Mouse (Mus musculus): ENCODE results near the gene Pus10. TPM values are rescaled to one million over a fixed set of nuclear protein-coding genes. Genes with fewer than 3 reads are reported as not detected.
A peak's percentile ranks its signal among the peaks of the same experiment; 100 is the strongest.

Pus10 gene
- polyA plus RNA-seq, 1 experiment from 2014 or later, result 20.7 TPM

- no peaks in the 10 kb centered on the region for H3K27me3 ChIP-seq (ENCODE audit: control insufficient read depth, insufficient read depth, low read length)
- 87% methylated on average over 2 of the region's 2 CpGs for WGBS
- H3K36me3 ChIP-seq (ENCODE audit: control insufficient read depth, insufficient read depth, low read length), result no peaks in the 10 kb centered on the region
- no peak overlapping the region for H3K27ac ChIP-seq (ENCODE audit: low read depth, low read length)
- H3K4me2 ChIP-seq, result no peak overlapping the region
- H3K9ac ChIP-seq (ENCODE audit: low read length), result no peak overlapping the region
- H3K4me3 ChIP-seq (ENCODE audit: low read depth, low read length), result no peak overlapping the region
- H3K4me1 ChIP-seq (ENCODE audit: control insufficient read depth, insufficient read depth, low read length), result no peaks in the 10 kb centered on the region
- ATAC-seq (ENCODE audit: low FRiP score), result no peak
- DNase-seq (ENCODE audit: low spot score, missing footprints), result no peak
- no peaks in the 10 kb centered on the region for H3K9me3 ChIP-seq (ENCODE audit: control insufficient read depth, low read length)
Measured at GRCm38 (mm10) chr11:23657791-23658190, 7.7 kb upstream of the Pus10 start.

DNA sequence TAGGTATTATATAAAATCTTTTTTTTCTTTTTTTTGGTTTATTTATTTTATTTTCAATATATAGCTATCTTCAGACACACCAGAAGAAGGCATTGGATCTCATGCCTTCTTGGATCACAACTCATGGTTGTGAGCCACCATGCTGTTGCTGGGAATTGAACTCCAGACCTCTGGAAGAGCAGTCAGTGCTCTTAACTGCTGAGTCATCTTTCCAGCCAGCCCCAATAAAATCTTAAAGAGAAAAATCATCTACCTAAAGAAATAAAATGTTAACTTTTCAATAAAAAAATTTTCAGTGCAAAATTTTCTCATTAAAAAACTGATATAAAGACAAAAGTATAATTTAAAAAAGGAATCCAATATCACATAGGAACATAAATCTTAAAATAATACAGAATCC is 1.2 kb upstream of the Pus10 start:
- no peaks in the 10 kb centered on the region for H3K9me3 ChIP-seq (ENCODE audit: control insufficient read depth, low read length)
- H3K27me3 ChIP-seq (ENCODE audit: control insufficient read depth, insufficient read depth, low read length), result no peaks in the 10 kb centered on the region
- H3K4me3 ChIP-seq (ENCODE audit: low read depth, low read length), result no peak overlapping the region
- no peak overlapping the region for H3K9ac ChIP-seq (ENCODE audit: low read length)
- no peak overlapping the region for H3K4me2 ChIP-seq
- H3K36me3 ChIP-seq (ENCODE audit: control insufficient read depth, insufficient read depth, low read length), result no peaks in the 10 kb centered on the region
- no peak for ATAC-seq (ENCODE audit: low FRiP score)
- H3K4me1 ChIP-seq (ENCODE audit: control insufficient read depth, insufficient read depth, low read length), result peaks cover 2% of the 10 kb centered on the region; the same call in 1 of the 2 replicates
- DNase-seq (ENCODE audit: low spot score, missing footprints), result no peak
- H3K27ac ChIP-seq (ENCODE audit: low read depth, low read length), result no peak overlapping the region

GRCm38 (mm10) chr11:23665798-23666501 is 476 bp downstream of the Pus10 start, which contains the start of gene Pex13:
TSS of gene Pex13 (minus strand) at chr11:23665959.
- H3K4me1 ChIP-seq (ENCODE audit: control insufficient read depth, insufficient read depth, low read length), result peaks cover 2% of the 10 kb centered on the region; the same call in 1 of the 2 replicates
- under 1% methylated on average over 49 of the region's 49 CpGs for WGBS
- H3K27ac ChIP-seq (ENCODE audit: low read depth, low read length), result peak within 1 kb of the TSS; percentile 85
- H3K27me3 ChIP-seq (ENCODE audit: control insufficient read depth, insufficient read depth, low read length), result no peaks in the 10 kb centered on the region
- no peaks in the 10 kb centered on the region for H3K36me3 ChIP-seq (ENCODE audit: control insufficient read depth, insufficient read depth, low read length)
- H3K4me3 ChIP-seq (ENCODE audit: low read depth, low read length), result peak within 1 kb of the TSS; percentile 88
- no peaks in the 10 kb centered on the region for H3K9me3 ChIP-seq (ENCODE audit: control insufficient read depth, low read length)
- H3K4me2 ChIP-seq, result peak within 1 kb of the TSS; percentile 65
- peak within 1 kb of the TSS; percentile 82 for H3K9ac ChIP-seq (ENCODE audit: low read length)
- peak; percentile 99 for ATAC-seq (ENCODE audit: low FRiP score)
- peak; percentile 99 for DNase-seq (ENCODE audit: low spot score, missing footprints)

GRCm38 (mm10) chr11:23666526-23666925 is 1.1 kb downstream of the Pus10 start:
- Histone ChIP-seq H3K27ac (ENCODE audit: low read depth, low read length) (peak overlapping the region; percentile 85), H3K36me3 (ENCODE audit: control insufficient read depth, insufficient read depth, low read length) (no peaks in the 10 kb centered on the region), H3K9ac (ENCODE audit: low read length) (peak overlapping the region; percentile 82), H3K9me3 (ENCODE audit: control insufficient read depth, low read length) (no peaks in the 10 kb centered on the region), H3K4me1 (ENCODE audit: control insufficient read depth, insufficient read depth, low read length) (peaks cover 2% of the 10 kb centered on the region; the same call in 1 of the 2 replicates), H3K27me3 (ENCODE audit: control insufficient read depth, insufficient read depth, low read length) (no peaks in the 10 kb centered on the region), H3K4me2 (peak overlapping the region; percentile 65), H3K4me3 (ENCODE audit: low read depth, low read length) (peak overlapping the region; percentile 88)
- DNase-seq (ENCODE audit: low spot score, missing footprints) (no peak), ATAC-seq (ENCODE audit: low FRiP score) (no peak)
- WGBS, result 13% methylated on average over 5 of the region's 5 CpGs

GRCm38 (mm10) chr11:23667128-23667527 is 1.7 kb downstream of the Pus10 start:
- Histone ChIP-seq H3K4me2 (peak overlapping the region; percentile 65), H3K36me3 (ENCODE audit: control insufficient read depth, insufficient read depth, low read length) (no peaks in the 10 kb centered on the region), H3K9me3 (ENCODE audit: control insufficient read depth, low read length) (no peaks in the 10 kb centered on the region), H3K9ac (ENCODE audit: low read length) (no peak overlapping the region), H3K27me3 (ENCODE audit: control insufficient read depth, insufficient read depth, low read length) (no peaks in the 10 kb centered on the region), H3K4me3 (ENCODE audit: low read depth, low read length) (peak overlapping the region; percentile 88; the same call in 1 of the 2 replicates), H3K27ac (ENCODE audit: low read depth, low read length) (no peak overlapping the region), H3K4me1 (ENCODE audit: control insufficient read depth, insufficient read depth, low read length) (peaks cover 2% of the 10 kb centered on the region; the same call in 1 of the 2 replicates)
- 66% methylated on average over 3 of the region's 3 CpGs for WGBS
- DNase-seq (ENCODE audit: low spot score, missing footprints) (no peak), ATAC-seq (ENCODE audit: low FRiP score) (no peak)

DNA sequence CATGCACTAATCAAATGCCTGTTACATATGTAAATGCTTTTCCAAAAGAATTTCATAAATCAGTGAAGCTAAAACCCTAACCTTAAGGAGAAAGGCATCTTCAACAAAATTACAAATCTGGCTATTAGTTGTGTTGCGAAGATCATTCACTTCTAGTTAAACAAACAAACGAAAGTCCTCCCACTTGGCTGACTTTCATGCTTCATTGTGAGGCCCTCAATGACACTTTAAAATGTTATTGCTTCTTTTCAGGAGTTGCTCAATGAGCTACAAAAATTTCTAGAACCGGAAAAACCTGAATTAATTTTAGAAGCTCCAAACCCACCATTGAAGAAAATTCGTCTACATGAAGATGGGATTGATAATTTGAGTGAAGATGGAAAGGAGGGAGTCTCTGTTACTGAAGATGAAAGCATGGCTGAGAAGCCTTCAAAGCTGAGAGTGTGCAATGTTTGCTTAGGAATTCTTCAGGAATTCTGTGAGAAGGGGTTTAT is 6.8 kb downstream of the Pus10 start:
- Histone ChIP-seq H3K36me3 (ENCODE audit: control insufficient read depth, insufficient read depth, low read length) (peaks cover 9% of the 10 kb centered on the region), H3K4me2 (no peak overlapping the region)
- 88% methylated on average over 4 of the region's 4 CpGs for WGBS

DNA sequence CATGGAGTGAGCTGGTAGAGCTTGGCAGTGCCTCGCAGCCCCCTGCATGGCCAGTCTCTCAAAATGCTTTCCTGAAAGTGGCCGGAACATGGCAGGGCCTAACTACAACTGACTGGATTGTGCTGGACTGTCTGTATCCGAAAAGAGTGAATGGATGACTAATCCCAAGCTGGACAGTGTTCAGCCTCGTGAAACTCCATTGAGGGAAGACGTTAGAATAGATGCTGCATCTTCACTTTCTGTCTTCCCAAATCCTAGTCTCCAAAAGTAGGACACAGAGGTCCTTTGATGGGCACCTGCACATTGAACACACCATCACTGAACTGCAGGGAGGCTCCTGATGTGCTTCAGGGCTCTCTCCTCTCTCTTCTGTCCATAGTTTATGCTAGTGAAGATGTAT is 10.6 kb downstream of the Pus10 start:
- ATAC-seq (ENCODE audit: low FRiP score) (no peak), DNase-seq (ENCODE audit: low spot score, missing footprints) (peak; percentile 59)
- H3K9me3 ChIP-seq (ENCODE audit: control insufficient read depth, low read length), result no peaks in the 10 kb centered on the region
- H3K4me3 ChIP-seq (ENCODE audit: low read depth, low read length), result no peak overlapping the region
- H3K4me1 ChIP-seq (ENCODE audit: control insufficient read depth, insufficient read depth, low read length), result no peaks in the 10 kb centered on the region
- 94% methylated on average over 5 of the region's 5 CpGs for WGBS
- peaks cover 9% of the 10 kb centered on the region for H3K36me3 ChIP-seq (ENCODE audit: control insufficient read depth, insufficient read depth, low read length)
- H3K9ac ChIP-seq (ENCODE audit: low read length), result no peak overlapping the region
- no peak overlapping the region for H3K27ac ChIP-seq (ENCODE audit: low read depth, low read length)
- no peak overlapping the region for H3K4me2 ChIP-seq
- H3K27me3 ChIP-seq (ENCODE audit: control insufficient read depth, insufficient read depth, low read length), result no peaks in the 10 kb centered on the region

More for the DNA sequence above, 6.8 kb downstream of the Pus10 start:
- Histone ChIP-seq H3K27ac (ENCODE audit: low read depth, low read length) (no peak overlapping the region), H3K4me3 (ENCODE audit: low read depth, low read length) (no peak overlapping the region), H3K4me1 (ENCODE audit: control insufficient read depth, insufficient read depth, low read length) (no peaks in the 10 kb centered on the region), H3K9me3 (ENCODE audit: control insufficient read depth, low read length) (no peaks in the 10 kb centered on the region), H3K9ac (ENCODE audit: low read length) (no peak overlapping the region), H3K27me3 (ENCODE audit: control insufficient read depth, insufficient read depth, low read length) (no peaks in the 10 kb centered on the region)
- ATAC-seq (ENCODE audit: low FRiP score) (no peak), DNase-seq (ENCODE audit: low spot score, missing footprints) (no peak)

DNA sequence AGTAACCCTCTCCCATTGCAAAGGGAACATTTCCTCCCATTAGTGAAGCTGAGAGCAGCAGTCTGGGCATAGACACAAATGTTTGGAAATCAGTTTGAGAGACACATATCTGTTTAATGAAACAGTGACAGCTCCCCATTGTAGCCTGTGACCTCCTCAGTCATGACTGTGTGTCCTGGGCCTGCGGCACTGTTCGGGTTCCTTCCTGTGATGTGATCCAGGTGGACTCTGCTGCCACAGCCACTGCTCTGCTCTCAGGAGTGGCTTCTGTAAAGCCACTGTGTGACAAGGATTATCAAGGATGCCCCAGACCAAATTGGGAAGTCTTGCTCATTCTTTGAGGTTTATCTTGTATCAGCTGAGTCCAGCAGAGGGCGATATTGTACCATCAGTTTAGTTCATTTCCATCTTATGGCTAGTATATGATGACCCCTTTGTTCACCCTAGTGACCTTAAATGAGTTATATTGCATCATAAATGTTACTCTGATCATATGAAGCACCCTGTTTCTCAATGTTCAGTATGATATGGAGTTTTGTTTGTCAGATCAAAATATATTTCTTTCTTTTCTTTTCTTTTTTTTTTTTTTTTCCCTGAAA is 13.7 kb downstream of the Pus10 start:
- WGBS, result 48% methylated on average over 3 of the region's 3 CpGs
- ATAC-seq (ENCODE audit: low FRiP score) (peak; percentile 65; the same call in 1 of the 2 replicates), DNase-seq (ENCODE audit: low spot score, missing footprints) (peak; percentile 95)
- Histone ChIP-seq H3K9me3 (ENCODE audit: control insufficient read depth, low read length) (no peaks in the 10 kb centered on the region), H3K27me3 (ENCODE audit: control insufficient read depth, insufficient read depth, low read length) (no peaks in the 10 kb centered on the region), H3K27ac (ENCODE audit: low read depth, low read length) (no peak overlapping the region), H3K4me2 (no peak overlapping the region), H3K9ac (ENCODE audit: low read length) (no peak overlapping the region), H3K4me3 (ENCODE audit: low read depth, low read length) (no peak overlapping the region), H3K36me3 (ENCODE audit: control insufficient read depth, insufficient read depth, low read length) (peaks cover 2% of the 10 kb centered on the region), H3K4me1 (ENCODE audit: control insufficient read depth, insufficient read depth, low read length) (no peaks in the 10 kb centered on the region)

GRCm38 (mm10) chr11:23680435-23680950 is 15.0 kb downstream of the Pus10 start:
- Histone ChIP-seq H3K27ac (ENCODE audit: low read depth, low read length) (no peak overlapping the region), H3K9me3 (ENCODE audit: control insufficient read depth, low read length) (no peaks in the 10 kb centered on the region), H3K27me3 (ENCODE audit: control insufficient read depth, insufficient read depth, low read length) (no peaks in the 10 kb centered on the region), H3K4me3 (ENCODE audit: low read depth, low read length) (no peak overlapping the region), H3K9ac (ENCODE audit: low read length) (no peak overlapping the region), H3K36me3 (ENCODE audit: control insufficient read depth, insufficient read depth, low read length) (peaks cover 2% of the 10 kb centered on the region; the same call in 1 of the 2 replicates), H3K4me2 (no peak overlapping the region), H3K4me1 (ENCODE audit: control insufficient read depth, insufficient read depth, low read length) (no peaks in the 10 kb centered on the region)
- 89% methylated on average over 6 of the region's 6 CpGs for WGBS
- ATAC-seq (ENCODE audit: low FRiP score), result no peak
- DNase-seq (ENCODE audit: low spot score, missing footprints), result peak; percentile 67
